ENCODE assay signal across 31 mouse cellular contexts in the genomic region with DNA sequence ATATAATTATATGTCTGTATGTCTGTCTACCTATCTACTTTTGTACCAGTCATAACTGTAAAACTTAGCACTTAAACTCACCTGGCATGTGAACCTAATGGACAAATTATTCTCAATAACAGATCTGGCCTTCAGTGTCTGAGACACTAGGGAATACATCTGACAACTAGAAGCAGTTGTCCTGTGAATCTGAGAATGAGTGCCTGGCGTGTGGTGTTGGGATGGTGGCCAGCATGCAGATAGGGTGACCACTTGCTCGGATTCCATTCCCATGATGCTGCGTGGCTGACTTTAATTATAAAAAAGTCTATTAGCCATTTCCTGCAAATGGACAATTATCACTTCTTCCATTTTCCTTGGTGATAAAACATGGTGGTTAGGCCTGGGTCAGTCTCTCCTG. TPM values are rescaled to one million over a fixed set of nuclear protein-coding genes. Genes with fewer than 3 reads are reported as not detected.
DNase-seq lines count a peak whose midpoint lies in the region; TF ChIP-seq lines count a peak whose summit lies in the region.
"Had no signal": no experiment of that assay in that cellular context is flagged by ENCODE, and none has a peak within 500 bp of the region (broad histone marks: within the 10 kb centered on the region; RNA-seq: fewer than 3 reads in every experiment).

No protein-coding gene starts in this region.

- no peak for TF ChIP-seq EP300 in heart, adult 2 months (IDR thresholded peaks at IDR 0.05; ENCODE audit: insufficient read depth, low read depth, low read length)

- no peaks in the 10 kb centered on the region for H3K27me3 ChIP-seq in heart, adult 2 months (ENCODE audit: control insufficient read depth, insufficient read depth, low read length)
- H3K27me3 ChIP-seq in C2C12 (ENCODE audit: control insufficient read depth, insufficient read depth, insufficient read length) = no peaks in the 10 kb centered on the region
- H3K27me3 ChIP-seq: embryonic facial prominence, embryonic 13.5 days; forebrain, embryonic 12.5 days; forebrain, embryonic 15.5 days; heart, embryonic 12.5 days; heart, embryonic 15.5 days; hindbrain, embryonic 13.5 days; intestine, embryonic 15.5 days had no signal

- intact Hi-C loops in heart, adult 2 months (cut with DNase I) = no loop called here

- no peaks in the 10 kb centered on the region for H3K79me3 ChIP-seq in C2C12 (ENCODE audit: low read depth)

- H3K4me3 ChIP-seq in heart, adult 2 months = no peak overlapping the region
- no peak overlapping the region for H3K4me3 ChIP-seq in C2C12 (ENCODE audit: insufficient read depth, poor library complexity, severe bottlenecking)
- H3K4me3 ChIP-seq: embryonic facial prominence, embryonic 10.5 days; embryonic facial prominence, embryonic 13.5 days; erythroblast, embryonic 14.5 days; forebrain, embryonic 12.5 days; forebrain, embryonic 15.5 days; heart, embryonic 12.5 days; heart, embryonic 15.5 days; hindbrain, embryonic 10.5 days; hindbrain, embryonic 13.5 days; intestine, embryonic 15.5 days had no signal

- WGBS in heart, adult 2 months = 43% methylated on average over 3 of the region's 3 CpGs

- peak overlapping the region; percentile 9; the same call in 1 of the 2 replicates for H3K27ac ChIP-seq in heart, adult 2 months
- H3K27ac ChIP-seq: embryonic facial prominence, embryonic 10.5 days; embryonic facial prominence, embryonic 13.5 days; forebrain, embryonic 12.5 days; forebrain, embryonic 15.5 days; heart, embryonic 15.5 days; hindbrain, embryonic 10.5 days; hindbrain, embryonic 13.5 days; intestine, embryonic 15.5 days had no signal

- H3K4me1 ChIP-seq in heart, adult 2 months (ENCODE audit: control insufficient read depth, insufficient read depth, low read length) = peaks cover 15% of the 10 kb centered on the region

- H3ac ChIP-seq in C2C12 (ENCODE audit: control insufficient read depth, insufficient read length, low read depth) = no peak overlapping the region

- H3K36me3 ChIP-seq in heart, adult 2 months (ENCODE audit: control insufficient read depth, insufficient read depth, low read length) = peaks cover 56% of the 10 kb centered on the region
- H3K36me3 ChIP-seq in C2C12 (ENCODE audit: control insufficient read depth, insufficient read depth) = peaks cover 40% of the 10 kb centered on the region

- H3K9ac ChIP-seq in heart, adult 2 months (ENCODE audit: low read depth, low read length) = no peak overlapping the region
- H3K9ac ChIP-seq: embryonic facial prominence, embryonic 13.5 days; forebrain, embryonic 12.5 days; forebrain, embryonic 15.5 days; heart, embryonic 12.5 days; heart, embryonic 15.5 days; hindbrain, embryonic 13.5 days; intestine, embryonic 15.5 days had no signal

- TF ChIP-seq CTCF in heart, adult 2 months (IDR thresholded peaks at IDR 0.05) = no peak
- no peak for TF ChIP-seq CTCF in C2C12 (IDR thresholded peaks at IDR 0.05; ENCODE audit: control insufficient read depth, insufficient read depth, insufficient read length)

- DNase-seq in heart, adult 2 months = no peak
- DNase-seq in heart, adult 8-10 months (ENCODE audit: low spot score) = no peak
- DNase-seq in Muller cell, postnatal 12 days (ENCODE audit: inconsistent ontology term) = peak; percentile 66
- DNase-seq in spleen, postnatal 4 days (ENCODE audit: low spot score in 2 of 2) = no peak
- DNase-seq in natural killer cell, adult 2 months (ENCODE audit: low spot score in 2 of 2) = no peak
- DNase-seq: adrenal gland, adult 2 months; adrenal gland, postnatal 14 days; cerebellum, adult 11 months; cerebellum, adult 2 months; cerebellum, adult 9-11 months; cerebellum, postnatal 25 days; embryo, embryonic 11 days; gastrocnemius, postnatal 10 days; heart, postnatal 10 days; heart, postnatal 36 days had no signal

- H3K79me2 ChIP-seq in heart, adult 2 months (replicated peaks; ENCODE audit: control insufficient read depth, insufficient read depth, low read length) = no peaks in the 10 kb centered on the region
- H3K79me2 ChIP-seq in C2C12 (ENCODE audit: control insufficient read depth, insufficient read depth) = no peaks in the 10 kb centered on the region

- TF ChIP-seq POLR2A in heart, adult 2 months (IDR thresholded peaks at IDR 0.05; ENCODE audit: insufficient read depth, low read depth, low read length) = no peak

TF ChIP-seq in C2C12, 6 proteins besides CTCF, POLR2A, EP300 and RAD21:
- TF ChIP-seq USF1 (IDR thresholded peaks at IDR 0.05; ENCODE audit: low read depth) = no peak
- TF ChIP-seq MYOD1 (IDR thresholded peaks at IDR 0.05; ENCODE audit: control insufficient read depth, insufficient read length, low read depth) = peak; percentile 64

RNA-seq across cellular contexts. Expression of gene Teddm2, which starts 5.9 kb away (rescaled TPM):
- under 1 TPM; 0.91 TPM for total RNA-seq in heart, adult 2 months (2021)
- 0.49 and 1.00 TPM in 2 replicates for polyA plus RNA-seq in heart, adult 2 months (2012; rRNA removed)
- 1 to 10 TPM in 2 of 4 experiments, under 1 TPM in 2; 0.78 to 1.1 (median 0.91) TPM for total RNA-seq in heart, adult 8-10 months (2022)
- 0.06 TPM for polyA plus RNA-seq in C2C12 (2012; fragmentation: generic; extraction: Trizol)

RNA-seq across cellular contexts. Expression of gene Glul, which starts 6.1 kb away (rescaled TPM):
- 100 to 1,000 TPM; 406 to 679 TPM for total RNA-seq in heart, adult 2 months (2021)
- 344 and 559 TPM in 2 replicates for polyA plus RNA-seq in heart, adult 2 months (2012; rRNA removed)
- 100 to 1,000 TPM; 505 to 758 (median 680) TPM for total RNA-seq in heart, adult 8-10 months (2022)
- polyA plus RNA-seq in C2C12 (2012; fragmentation: generic; extraction: Trizol) = 31.6 TPM

RNA-seq across cellular contexts. Expression of gene Teddm1a, which starts 14.3 kb away (rescaled TPM):
- total RNA-seq in heart, adult 2 months (2021) = not detected
- polyA plus RNA-seq in heart, adult 2 months (2012; rRNA removed) = not detected in 2 replicates
- total RNA-seq in heart, adult 8-10 months (2022) = not detected
- not detected for polyA plus RNA-seq in C2C12 (2012; fragmentation: generic; extraction: Trizol)
- total RNA-seq: adrenal gland, adult 2 months; adrenal gland, postnatal 14 days; adrenal gland, postnatal 4 days; common myeloid progenitor, adult 5-6 weeks; ES-E14; gastrocnemius, postnatal 10 days; gastrocnemius, postnatal 4 days; heart, postnatal 10 days; heart, postnatal 36 days had no signal
- polyA plus RNA-seq: adrenal gland, adult 2 months; cerebellum, adult 2 months; embryonic facial prominence, embryonic 10.5 days; embryonic facial prominence, embryonic 13.5 days; erythroblast, embryonic 14.5 days; forebrain, embryonic 12.5 days; forebrain, embryonic 15.5 days; heart, embryonic 12.5 days; heart, embryonic 15.5 days; hindbrain, embryonic 10.5 days; hindbrain, embryonic 13.5 days; hindbrain, embryonic 16.5 days; intestine, embryonic 15.5 days had no signal

RNA-seq across cellular contexts. Expression of gene Teddm1b, which starts 31.7 kb away (rescaled TPM):
- total RNA-seq in heart, adult 2 months (2021) = not detected
- not detected in 2 replicates for polyA plus RNA-seq in heart, adult 2 months (2012; rRNA removed)
- total RNA-seq in heart, adult 8-10 months (2022) = not detected
- polyA plus RNA-seq in C2C12 (2012; fragmentation: generic; extraction: Trizol) = 0.01 TPM
- total RNA-seq: adrenal gland, adult 2 months; adrenal gland, postnatal 14 days; adrenal gland, postnatal 4 days; common myeloid progenitor, adult 5-6 weeks; gastrocnemius, postnatal 10 days; gastrocnemius, postnatal 4 days; heart, postnatal 10 days; heart, postnatal 36 days had no signal
- polyA plus RNA-seq: adrenal gland, adult 2 months; cerebellum, adult 2 months; erythroblast, embryonic 14.5 days had no signal
